Mouse (Mus musculus): Measurements from ENCODE around the gene Vmn2r58.
"Not testable (repeated sequence)": the region's sequence is repeated elsewhere in the genome, so short reads cannot be mapped to it uniquely, and the experiment has no call there.

Gene Vmn2r58

GRCm38 (mm10) chr7:41872612-41873011, at the start of gene Vmn2r58:
Gene Vmn2r58, minus strand, starts transcription at chr7:41872712.
- DNase-seq: not testable (repeated sequence)

Measured in retina, postnatal 1 day (tissue).